Mouse (Mus musculus) heart, embryonic 15.5 days (tissue): Measurements from ENCODE around the gene Cacng5. TPM values are rescaled to one million over a fixed set of nuclear protein-coding genes. Genes with fewer than 3 reads are reported as not detected.

Experiments used
- ATAC-seq: fragments of 200-750 bp; cut with Nextera tagmentation; replicated peaks from 2 replicates; pipeline ENCODE4 v1.8.0; 2017; ENCODE audit warnings: low read depth, moderate TSS enrichment; ENCODE audit not compliant: insufficient number of reproducible peaks, insufficient read depth, low FRiP score
- H3K27ac ChIP-seq: fragments of 300-500 bp; sonication (generic); 2 replicates; pipeline ENCODE4 v1.5.1; 2015; ENCODE audit warnings: mild to moderate bottlenecking, inconsistent platforms
- H3K27me3 ChIP-seq: fragments of 300-500 bp; sonication (generic); 2 replicates; pipeline ENCODE4 v1.6.1; 2015; ENCODE audit warnings: inconsistent platforms
- H3K36me3 ChIP-seq: fragments of 300-500 bp; sonication (generic); 2 replicates; pipeline ENCODE4 v1.6.1; 2015; ENCODE audit warnings: mild to moderate bottlenecking, inconsistent platforms
- H3K4me1 ChIP-seq: fragments of 300-500 bp; sonication (generic); replicated peaks from 2 replicates; pipeline ENCODE4 v1.6.1; 2015; ENCODE audit warnings: inconsistent platforms
- H3K4me2 ChIP-seq: fragments of 300-500 bp; sonication (generic); 2 replicates; pipeline ENCODE4 v1.6.1; 2015; ENCODE audit warnings: inconsistent platforms, mild to moderate bottlenecking, moderate library complexity
- H3K4me3 ChIP-seq: fragments of 300-500 bp; sonication (generic); 2 replicates; pipeline ENCODE4 v1.5.1; 2015; ENCODE audit warnings: mild to moderate bottlenecking, inconsistent platforms
- H3K9ac ChIP-seq: fragments of 300-500 bp; sonication (generic); 2 replicates; pipeline ENCODE4 v1.6.1; 2015; ENCODE audit warnings: mild to moderate bottlenecking, inconsistent platforms
- H3K9me3 ChIP-seq: fragments of 300-500 bp; sonication (generic); replicated peaks from 2 replicates; pipeline ENCODE4 v1.6.1; 2016; ENCODE audit warnings: inconsistent platforms
- WGBS: fragments of 180-500 bp; shearing (Covaris S2); methylation state at CpG from one replicate; pipeline ENCODE4 v1.1.7; 2015; ENCODE audit warnings: mixed read lengths; 5-methylcytosine and 5-hydroxymethylcytosine counted together
- polyA plus RNA-seq: library from polyadenylated mRNA; unstranded; fragments of >200 nt; fragmentation: Nextera tagmentation; extraction: Ambion mirVana; gene quantifications from 2 replicates; pipeline ENCODE4 v1.2.1, GENCODE M21; 2015

Cacng5 gene
- polyA plus RNA-seq, 1 experiment from 2014 or later: 0.09 TPM

DNA sequence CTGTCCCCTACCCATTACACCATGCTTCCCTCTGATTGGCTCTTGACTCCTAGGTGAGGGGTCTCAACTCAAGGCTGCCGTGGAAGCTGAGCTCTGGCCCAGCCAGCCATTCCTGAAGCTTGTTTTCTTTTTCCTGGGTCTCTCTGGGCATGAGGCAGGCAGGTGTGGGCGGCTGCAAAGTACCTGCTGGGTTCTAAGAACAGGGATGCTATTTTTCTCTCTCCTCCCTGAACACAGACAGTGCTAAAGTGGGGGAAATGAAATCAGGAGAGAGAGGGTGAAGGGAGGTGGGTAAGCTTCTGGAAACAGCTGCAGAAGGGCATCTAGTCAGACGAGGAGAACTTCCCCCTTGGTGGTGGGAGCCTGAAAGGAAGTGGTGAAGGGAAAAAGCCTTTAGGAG lies 14.9 kb upstream of the Cacng5 start:
- no peak for ATAC-seq
- WGBS: 46% methylated on average over 3 of the region's 3 CpGs
- Histone ChIP-seq H3K4me3 (no peak overlapping the region), H3K4me2 (no peak overlapping the region), H3K27ac (no peak overlapping the region), H3K9ac (no peak overlapping the region), H3K36me3 (no peaks in the 10 kb centered on the region), H3K9me3 (no peaks in the 10 kb centered on the region), H3K27me3 (no peaks in the 10 kb centered on the region), H3K4me1 (no peaks in the 10 kb centered on the region)

- 42% methylated on average over 16 of the region's 16 CpGs for WGBS
- ATAC-seq: no peak
These were observed 5.1 kb upstream of the Cacng5 start for GRCm38 (mm10) chr11:107919852-107920508.

GRCm38 (mm10) chr11:107917721-107918235 lies 2.9 kb upstream of the Cacng5 start:
- WGBS: 58% methylated on average over 9 of the region's 9 CpGs
- Histone ChIP-seq H3K9ac (no peak overlapping the region), H3K4me2 (no peak overlapping the region), H3K27me3 (peaks cover 44% of the 10 kb centered on the region), H3K4me1 (peaks cover 4% of the 10 kb centered on the region; the same call in 1 of the 2 replicates), H3K36me3 (no peaks in the 10 kb centered on the region), H3K27ac (no peak overlapping the region), H3K9me3 (no peaks in the 10 kb centered on the region), H3K4me3 (no peak overlapping the region)
- no peak for ATAC-seq

More at GRCm38 (mm10) chr11:107919852-107920508, 5.1 kb upstream of the Cacng5 start:
- Histone ChIP-seq H3K9ac (no peak overlapping the region), H3K9me3 (no peaks in the 10 kb centered on the region), H3K4me1 (peaks cover under 1% of the 10 kb centered on the region; the same call in 1 of the 2 replicates), H3K27ac (no peak overlapping the region), H3K27me3 (peaks cover 22% of the 10 kb centered on the region), H3K4me3 (no peak overlapping the region), H3K4me2 (no peak overlapping the region), H3K36me3 (no peaks in the 10 kb centered on the region)

- no peak overlapping the region for H3K9ac ChIP-seq
- no peak overlapping the region for H3K4me3 ChIP-seq
- H3K27ac ChIP-seq: no peak overlapping the region
- peaks cover 44% of the 10 kb centered on the region for H3K27me3 ChIP-seq
- peaks cover 4% of the 10 kb centered on the region; the same call in 1 of the 2 replicates for H3K4me1 ChIP-seq
- no peak overlapping the region for H3K4me2 ChIP-seq
- H3K36me3 ChIP-seq: no peaks in the 10 kb centered on the region
- no peak for ATAC-seq
- 49% methylated on average over 3 of the region's 3 CpGs for WGBS
- H3K9me3 ChIP-seq: no peaks in the 10 kb centered on the region
These were observed 1.5 kb downstream of the Cacng5 start for GRCm38 (mm10) chr11:107913317-107913716.

GRCm38 (mm10) chr11:107905364-107905763 lies 9.5 kb downstream of the Cacng5 start:
- WGBS: 71% methylated on average over 9 of the region's 9 CpGs
- Histone ChIP-seq H3K27ac (no peak overlapping the region), H3K9ac (no peak overlapping the region), H3K4me1 (no peaks in the 10 kb centered on the region), H3K36me3 (no peaks in the 10 kb centered on the region), H3K27me3 (no peaks in the 10 kb centered on the region), H3K4me3 (no peak overlapping the region), H3K4me2 (no peak overlapping the region), H3K9me3 (no peaks in the 10 kb centered on the region)
- ATAC-seq: no peak

GRCm38 (mm10) chr11:107903966-107904605 lies 10.8 kb downstream of the Cacng5 start:
- Histone ChIP-seq H3K27ac (no peak overlapping the region), H3K4me2 (no peak overlapping the region), H3K27me3 (no peaks in the 10 kb centered on the region), H3K36me3 (no peaks in the 10 kb centered on the region), H3K4me1 (no peaks in the 10 kb centered on the region), H3K9ac (no peak overlapping the region), H3K4me3 (no peak overlapping the region), H3K9me3 (no peaks in the 10 kb centered on the region)
- no peak for ATAC-seq
- 20% methylated on average over 4 of the region's 4 CpGs for WGBS

DNA sequence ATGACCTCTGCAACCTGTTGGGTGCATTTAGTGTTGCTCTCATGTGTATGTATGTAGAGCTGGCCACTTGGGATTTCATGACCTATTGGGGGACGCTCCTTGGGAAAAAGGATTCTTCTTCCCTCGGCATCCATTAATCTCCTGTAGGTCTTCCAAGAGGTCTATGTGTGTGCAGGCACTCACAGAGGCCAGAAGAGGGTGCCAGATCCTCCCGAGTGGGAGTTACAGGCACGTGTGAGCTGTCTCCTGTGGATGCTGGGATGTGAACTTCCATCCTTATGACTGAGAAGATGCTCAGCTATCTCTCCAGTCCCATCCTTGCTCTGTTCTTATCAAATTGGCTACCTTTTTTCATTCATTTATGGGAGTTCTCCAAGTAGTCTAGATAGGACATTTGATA lies 14.4 kb downstream of the Cacng5 start:
- 41% methylated on average over 4 of the region's 4 CpGs for WGBS
- no peak overlapping the region for H3K4me3 ChIP-seq
- H3K4me1 ChIP-seq: 0 out of 2 replicates have a peak, but pooled peaks cover 3% of the 10 kb centered on the region
- no peak overlapping the region for H3K27ac ChIP-seq
- no peak overlapping the region for H3K9ac ChIP-seq
- H3K4me2 ChIP-seq: no peak overlapping the region
- H3K9me3 ChIP-seq: no peaks in the 10 kb centered on the region
- H3K27me3 ChIP-seq: no peaks in the 10 kb centered on the region
- no peak for ATAC-seq
- H3K36me3 ChIP-seq: no peaks in the 10 kb centered on the region

- Histone ChIP-seq H3K27me3 (no peaks in the 10 kb centered on the region), H3K36me3 (no peaks in the 10 kb centered on the region), H3K4me3 (no peak overlapping the region), H3K4me2 (no peak overlapping the region), H3K4me1 (0 out of 2 replicates have a peak, but pooled peaks cover 3% of the 10 kb centered on the region), H3K27ac (no peak overlapping the region), H3K9ac (no peak overlapping the region), H3K9me3 (no peaks in the 10 kb centered on the region)
- 56% methylated on average over 2 of the region's 2 CpGs for WGBS
- no peak for ATAC-seq
These were observed 16.2 kb downstream of the Cacng5 start for GRCm38 (mm10) chr11:107898698-107899097.

- H3K9ac ChIP-seq: no peak overlapping the region
These were observed 19.2 kb downstream of the Cacng5 start for GRCm38 (mm10) chr11:107895635-107896034.

GRCm38 (mm10) chr11:107891377-107891776 lies 23.5 kb downstream of the Cacng5 start:
- ATAC-seq: no peak
- H3K4me3 ChIP-seq: no peak overlapping the region
- 78% methylated on average over 3 of the region's 3 CpGs for WGBS

More at GRCm38 (mm10) chr11:107895635-107896034, 19.2 kb downstream of the Cacng5 start:
- H3K36me3 ChIP-seq: no peaks in the 10 kb centered on the region
- 0 out of 2 replicates have a peak, but pooled peaks cover 3% of the 10 kb centered on the region for H3K4me1 ChIP-seq
- H3K27me3 ChIP-seq: no peaks in the 10 kb centered on the region
- H3K27ac ChIP-seq: no peak overlapping the region
- 48% methylated on average over 4 of the region's 4 CpGs for WGBS
- no peaks in the 10 kb centered on the region for H3K9me3 ChIP-seq
- no peak for ATAC-seq
- H3K4me3 ChIP-seq: no peak overlapping the region
- no peak overlapping the region for H3K4me2 ChIP-seq

DNA sequence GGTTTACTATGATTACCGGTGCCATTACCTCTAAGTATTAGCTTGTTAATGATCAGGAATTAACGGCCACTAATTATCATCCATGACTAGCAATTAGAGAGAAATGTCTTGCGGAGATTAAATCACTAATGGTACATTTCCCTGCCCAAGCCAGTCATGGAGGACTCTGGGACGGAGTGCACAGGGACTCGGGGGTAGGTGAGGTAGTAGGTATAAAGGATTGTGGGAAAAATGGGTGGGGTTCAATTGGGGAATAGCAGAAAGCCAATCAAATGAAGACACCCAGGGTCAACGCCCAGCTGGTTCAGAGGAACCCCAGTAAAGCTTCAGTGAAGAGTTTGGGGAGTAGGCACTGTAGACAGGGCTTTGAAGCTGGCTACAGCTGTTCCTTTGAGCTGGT lies 27.5 kb downstream of the Cacng5 start:
- H3K9ac ChIP-seq: no peak overlapping the region
- H3K4me2 ChIP-seq: no peak overlapping the region
- 79% methylated on average over 6 of the region's 6 CpGs for WGBS

More at GRCm38 (mm10) chr11:107891377-107891776, 23.5 kb downstream of the Cacng5 start:
- H3K9ac ChIP-seq: no peak overlapping the region
- H3K36me3 ChIP-seq: no peaks in the 10 kb centered on the region
- H3K27me3 ChIP-seq: no peaks in the 10 kb centered on the region
- no peak overlapping the region for H3K27ac ChIP-seq
- 0 out of 2 replicates have a peak, but pooled peaks cover 3% of the 10 kb centered on the region for H3K4me1 ChIP-seq
- no peaks in the 10 kb centered on the region for H3K9me3 ChIP-seq
- no peak overlapping the region for H3K4me2 ChIP-seq

More for the DNA sequence above, 27.5 kb downstream of the Cacng5 start:
- H3K9me3 ChIP-seq: no peaks in the 10 kb centered on the region
- no peak for ATAC-seq
- H3K4me3 ChIP-seq: no peak overlapping the region
- H3K4me1 ChIP-seq: no peaks in the 10 kb centered on the region
- H3K36me3 ChIP-seq: no peaks in the 10 kb centered on the region
- no peak overlapping the region for H3K27ac ChIP-seq
- no peaks in the 10 kb centered on the region for H3K27me3 ChIP-seq
